Mouse (Mus musculus): ENCODE measurements around the gene Fam171a1. TPM values are rescaled to one million over a fixed set of nuclear protein-coding genes. Genes with fewer than 3 reads are reported as not detected.
A peak's percentile ranks its signal among the peaks of the same experiment; 100 is the strongest.
"Not testable (repeated sequence)": the region's sequence is repeated elsewhere in the genome, so short reads cannot be mapped to it uniquely, and the experiment has no call there.

The Fam171a1 gene
- polyA plus RNA-seq, 1 experiment, result 29.1 TPM

GRCm38 (mm10) chr2:3206975-3207642 is 93.1 kb downstream of the Fam171a1 start:
- Histone ChIP-seq H3K27ac (ENCODE audit: insufficient read depth, low read length) (no peak overlapping the region), H3K4me3 (replicated peaks; ENCODE audit: insufficient read depth, low read depth, low read length) (no peak overlapping the region), H3K27me3 (ENCODE audit: control insufficient read depth, insufficient read depth, low read length) (no peaks in the 10 kb centered on the region), H3K4me1 (ENCODE audit: control insufficient read depth, insufficient read depth, low read length) (peaks cover 5% of the 10 kb centered on the region)
- WGBS, result 62% methylated on average over 9 of the region's 9 CpGs
- TF ChIP-seq POLR2A (IDR thresholded peaks at IDR 0.05; ENCODE audit: borderline replicate concordance, insufficient read depth, low read length) (no peak), CTCF (IDR thresholded peaks at IDR 0.05; ENCODE audit: borderline replicate concordance, insufficient read depth, low read depth, low read length) (no peak)
- DNase-seq, result peak in 1 of 2 experiments; percentile 31

GRCm38 (mm10) chr2:3215480-3215879 is 101.5 kb downstream of the Fam171a1 start:
- no peak for DNase-seq
- Histone ChIP-seq H3K4me1 (ENCODE audit: control insufficient read depth, insufficient read depth, low read length) (no peaks in the 10 kb centered on the region), H3K27ac (ENCODE audit: insufficient read depth, low read length) (no peak overlapping the region), H3K27me3 (ENCODE audit: control insufficient read depth, insufficient read depth, low read length) (no peaks in the 10 kb centered on the region), H3K4me3 (replicated peaks; ENCODE audit: insufficient read depth, low read depth, low read length) (no peak overlapping the region)
- no peak for TF ChIP-seq CTCF (IDR thresholded peaks at IDR 0.05; ENCODE audit: borderline replicate concordance, insufficient read depth, low read depth, low read length)
- TF ChIP-seq POLR2A (IDR thresholded peaks at IDR 0.05; ENCODE audit: borderline replicate concordance, insufficient read depth, low read length), result no peak
- 84% methylated on average over 3 of the region's 3 CpGs for WGBS

- Histone ChIP-seq H3K27ac (ENCODE audit: insufficient read depth, low read length) (no peak overlapping the region), H3K4me1 (ENCODE audit: control insufficient read depth, insufficient read depth, low read length) (no peaks in the 10 kb centered on the region), H3K27me3 (ENCODE audit: control insufficient read depth, insufficient read depth, low read length) (no peaks in the 10 kb centered on the region), H3K4me3 (replicated peaks; ENCODE audit: insufficient read depth, low read depth, low read length) (no peak overlapping the region)
- no peak for DNase-seq
- no peak for TF ChIP-seq CTCF (IDR thresholded peaks at IDR 0.05; ENCODE audit: borderline replicate concordance, insufficient read depth, low read depth, low read length)
- no peak for TF ChIP-seq POLR2A (IDR thresholded peaks at IDR 0.05; ENCODE audit: borderline replicate concordance, insufficient read depth, low read length)
- 59% methylated on average over 10 of the region's 10 CpGs for WGBS
Measured at GRCm38 (mm10) chr2:3216617-3217016, 102.6 kb downstream of the Fam171a1 start.

- not testable (repeated sequence) for H3K4me1 ChIP-seq (ENCODE audit: control insufficient read depth, insufficient read depth, low read length); DNase-seq; H3K27me3 ChIP-seq (ENCODE audit: control insufficient read depth, insufficient read depth, low read length); H3K27ac ChIP-seq (ENCODE audit: insufficient read depth, low read length); H3K4me3 ChIP-seq (replicated peaks; ENCODE audit: insufficient read depth, low read depth, low read length)
- WGBS, result 98% methylated on average over 3 of the region's 3 CpGs
Measured at GRCm38 (mm10) chr2:3217577-3217976, 103.6 kb downstream of the Fam171a1 start.

GRCm38 (mm10) chr2:3218225-3218624 is 104.2 kb downstream of the Fam171a1 start:
- no peak overlapping the region for H3K27ac ChIP-seq (ENCODE audit: insufficient read depth, low read length)
- no peaks in the 10 kb centered on the region for H3K27me3 ChIP-seq (ENCODE audit: control insufficient read depth, insufficient read depth, low read length)
- H3K4me3 ChIP-seq (replicated peaks; ENCODE audit: insufficient read depth, low read depth, low read length), result no peak overlapping the region
- no peaks in the 10 kb centered on the region for H3K4me1 ChIP-seq (ENCODE audit: control insufficient read depth, insufficient read depth, low read length)
- TF ChIP-seq CTCF (IDR thresholded peaks at IDR 0.05; ENCODE audit: borderline replicate concordance, insufficient read depth, low read depth, low read length) (no peak), POLR2A (IDR thresholded peaks at IDR 0.05; ENCODE audit: borderline replicate concordance, insufficient read depth, low read length) (no peak)
- DNase-seq, result peak in 1 of 2 experiments; percentile 12
- WGBS, result 41% methylated on average over 6 of the region's 6 CpGs

- Histone ChIP-seq H3K27ac (ENCODE audit: insufficient read depth, low read length) (no peak overlapping the region), H3K27me3 (ENCODE audit: control insufficient read depth, insufficient read depth, low read length) (no peaks in the 10 kb centered on the region), H3K4me3 (replicated peaks; ENCODE audit: insufficient read depth, low read depth, low read length) (no peak overlapping the region), H3K4me1 (ENCODE audit: control insufficient read depth, insufficient read depth, low read length) (no peaks in the 10 kb centered on the region)
- DNase-seq, result peak; percentile 19 to 27
- WGBS, result 58% methylated on average over 4 of the region's 4 CpGs
- TF ChIP-seq POLR2A (IDR thresholded peaks at IDR 0.05; ENCODE audit: borderline replicate concordance, insufficient read depth, low read length) (no peak), CTCF (IDR thresholded peaks at IDR 0.05; ENCODE audit: borderline replicate concordance, insufficient read depth, low read depth, low read length) (peak; percentile 34; the same call in 1 of the 2 replicates)
Measured at GRCm38 (mm10) chr2:3228475-3228874, 114.5 kb downstream of the Fam171a1 start.

GRCm38 (mm10) chr2:3229060-3229459 is 115.0 kb downstream of the Fam171a1 start:
- DNase-seq, result peak; percentile 62 to 66
- TF ChIP-seq POLR2A (IDR thresholded peaks at IDR 0.05; ENCODE audit: borderline replicate concordance, insufficient read depth, low read length), result no peak
- TF ChIP-seq CTCF (IDR thresholded peaks at IDR 0.05; ENCODE audit: borderline replicate concordance, insufficient read depth, low read depth, low read length), result peak; percentile 79
- Histone ChIP-seq H3K4me3 (replicated peaks; ENCODE audit: insufficient read depth, low read depth, low read length) (no peak overlapping the region), H3K27ac (ENCODE audit: insufficient read depth, low read length) (no peak overlapping the region), H3K27me3 (ENCODE audit: control insufficient read depth, insufficient read depth, low read length) (no peaks in the 10 kb centered on the region), H3K4me1 (ENCODE audit: control insufficient read depth, insufficient read depth, low read length) (no peaks in the 10 kb centered on the region)
- 25% methylated on average over 2 of the region's 2 CpGs for WGBS

GRCm38 (mm10) chr2:3239255-3239654 is 125.2 kb downstream of the Fam171a1 start:
- Histone ChIP-seq H3K27me3 (ENCODE audit: control insufficient read depth, insufficient read depth, low read length) (no peaks in the 10 kb centered on the region), H3K4me3 (replicated peaks; ENCODE audit: insufficient read depth, low read depth, low read length) (no peak overlapping the region), H3K27ac (ENCODE audit: insufficient read depth, low read length) (no peak overlapping the region), H3K4me1 (ENCODE audit: control insufficient read depth, insufficient read depth, low read length) (no peaks in the 10 kb centered on the region)
- TF ChIP-seq CTCF (IDR thresholded peaks at IDR 0.05; ENCODE audit: borderline replicate concordance, insufficient read depth, low read depth, low read length) (no peak), POLR2A (IDR thresholded peaks at IDR 0.05; ENCODE audit: borderline replicate concordance, insufficient read depth, low read length) (no peak)
- WGBS, result 82% methylated on average over 5 of the region's 5 CpGs
- DNase-seq, result no peak

All from cerebellum, adult 2 months (tissue).